Mouse (Mus musculus) cerebellum, adult 2 months (tissue): ENCODE measurements at regions not wholly inside any gene's neighbourhood (a gene's known extent, or its start where the extent isn't known, plus 50 kb on each side); places are given as distances from the start of the nearest gene placed in this dataset.

Experiments used
- CTCF ChIP-seq: fragments of 200-500 bp; IDR thresholded peaks from 2 replicates; pipeline ENCODE4 v1.5.1; 2011; ENCODE audit warnings: low read depth, mild to moderate bottlenecking, control low read depth, low read length, moderate library complexity, borderline replicate concordance; ENCODE audit not compliant: insufficient read depth
- POLR2A ChIP-seq: fragments of 200-500 bp; IDR thresholded peaks from 2 replicates; pipeline ENCODE4 v1.6.1; 2011; ENCODE audit warnings: low read length, control low read depth, borderline replicate concordance; ENCODE audit not compliant: insufficient read depth

GRCm38 (mm10) chr9:99994285-99995144 lies 118.5 kb upstream of the Sox14 start:
- TF ChIP-seq CTCF (no peak), POLR2A (no peak)
